Mouse (Mus musculus): Measurements from ENCODE around the gene Kdm5b. TPM values are rescaled to one million over a fixed set of nuclear protein-coding genes. Genes with fewer than 3 reads are reported as not detected.

The Kdm5b gene
- total RNA-seq, 2 experiments from 2014 or later = 64.2 to 65.5 TPM

GRCm38 (mm10) chr1:134573932-134574315 is 14.0 kb downstream of the Kdm5b start:
- no peak for DNase-seq (ENCODE audit: low spot score in 2 of 2)
- intact Hi-C loops (cut with DNase I) = no loop called here

- DNase-seq (ENCODE audit: low spot score in 2 of 2) = no peak
- intact Hi-C loops (cut with DNase I) = no loop called here
Observed at GRCm38 (mm10) chr1:134577384-134578120, 17.6 kb downstream of the Kdm5b start.

DNA sequence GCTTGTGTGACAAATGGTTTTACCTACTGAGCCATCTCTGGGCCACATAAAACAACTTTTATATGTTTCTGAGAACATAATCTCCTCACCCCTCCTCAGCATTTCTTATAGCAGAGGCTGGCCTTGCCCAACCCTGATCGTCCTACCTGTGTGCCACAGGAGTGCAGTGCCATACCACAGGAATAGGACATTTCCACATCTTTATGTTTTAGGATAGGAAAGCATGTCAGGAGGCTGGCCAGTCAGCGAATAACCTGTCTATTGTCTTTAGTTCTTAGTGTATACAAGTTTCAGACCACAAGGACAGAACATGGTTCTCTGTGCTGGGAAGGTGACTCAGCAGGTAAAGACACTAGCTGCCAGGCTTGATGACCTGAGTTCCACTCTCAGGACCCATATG is 20.8 kb downstream of the Kdm5b start:
- intact Hi-C loops (cut with DNase I) = no loop called here
- DNase-seq (ENCODE audit: low spot score in 2 of 2) = no peak

DNA sequence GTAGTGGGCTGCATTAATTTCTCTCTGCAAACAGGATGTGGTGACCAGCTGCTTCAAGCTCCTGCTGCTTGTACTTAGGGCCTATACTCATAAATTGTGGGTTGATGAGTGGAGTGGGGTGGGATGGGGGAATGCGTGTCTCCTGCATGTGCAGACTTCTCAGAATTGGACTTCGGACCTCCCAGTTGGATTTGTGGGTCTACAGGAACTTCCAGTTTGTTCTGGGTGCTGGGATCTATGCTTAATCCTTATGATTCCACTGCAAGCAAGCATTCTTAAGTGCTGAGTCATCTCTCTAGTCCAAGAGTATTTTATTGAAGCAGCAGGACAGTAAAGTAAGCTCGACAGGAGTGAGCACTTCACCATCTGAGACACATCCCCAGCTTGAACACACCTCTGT is 23.6 kb downstream of the Kdm5b start:
- intact Hi-C loops (cut with DNase I) = no loop called here
- DNase-seq (ENCODE audit: low spot score in 2 of 2) = no peak

GRCm38 (mm10) chr1:134589676-134590075 is 29.7 kb downstream of the Kdm5b start:
- DNase-seq (ENCODE audit: low spot score in 2 of 2) = no peak
- intact Hi-C loops (cut with DNase I) = loop anchor here (5.0 kb wide), 1 partner anchor 72 kb away; no protein-coding TSS in a partner anchor

DNA sequence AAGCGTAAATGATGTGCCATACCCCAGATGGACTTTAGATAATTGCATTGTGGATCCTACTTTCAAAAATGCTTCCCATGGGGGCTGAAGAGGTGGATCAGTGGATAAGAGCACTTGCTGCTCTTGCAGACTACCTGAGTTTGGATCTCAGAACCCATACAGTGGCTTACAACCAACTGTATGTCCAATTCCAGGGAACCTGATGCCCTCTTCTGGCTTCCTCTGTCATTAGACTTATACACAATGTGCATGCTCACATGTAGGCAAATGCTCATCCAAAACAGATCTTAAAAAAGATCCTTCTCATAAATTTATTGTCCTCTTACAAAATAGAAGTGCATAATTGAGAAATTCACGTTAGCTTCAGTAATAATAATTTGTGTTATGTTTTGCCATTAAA is 31.8 kb downstream of the Kdm5b start:
- intact Hi-C loops (cut with DNase I) = no loop called here
- no peak for DNase-seq (ENCODE audit: low spot score in 2 of 2)

- intact Hi-C loops (cut with DNase I) = no loop called here
- DNase-seq (ENCODE audit: low spot score in 2 of 2) = no peak
Observed at GRCm38 (mm10) chr1:134597339-134598054, 37.5 kb downstream of the Kdm5b start.

DNA sequence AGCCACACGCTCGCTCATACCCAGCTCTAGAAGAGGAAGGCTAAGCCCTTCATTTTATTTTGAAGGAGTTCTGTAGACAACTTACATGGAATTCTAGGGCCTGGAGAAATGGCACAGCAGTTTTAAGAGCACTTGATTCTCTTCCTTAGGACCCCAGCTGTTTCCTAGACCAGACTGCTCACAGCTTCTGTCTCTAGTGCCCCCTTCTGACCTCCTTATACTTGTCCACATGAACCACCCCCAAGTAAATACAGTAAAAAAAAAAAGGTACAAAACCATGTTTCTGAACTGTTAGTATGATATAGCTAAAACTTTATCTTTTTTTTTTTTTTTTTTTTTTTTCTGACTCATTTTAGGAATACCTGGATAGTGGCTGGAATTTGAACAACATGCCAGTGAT is 44.1 kb downstream of the Kdm5b start:
- intact Hi-C loops (cut with DNase I) = loop anchor here (10.0 kb wide), 1 partner anchor 249 kb away; no protein-coding TSS in a partner anchor
- DNase-seq (ENCODE audit: low spot score in 2 of 2) = no peak

DNA sequence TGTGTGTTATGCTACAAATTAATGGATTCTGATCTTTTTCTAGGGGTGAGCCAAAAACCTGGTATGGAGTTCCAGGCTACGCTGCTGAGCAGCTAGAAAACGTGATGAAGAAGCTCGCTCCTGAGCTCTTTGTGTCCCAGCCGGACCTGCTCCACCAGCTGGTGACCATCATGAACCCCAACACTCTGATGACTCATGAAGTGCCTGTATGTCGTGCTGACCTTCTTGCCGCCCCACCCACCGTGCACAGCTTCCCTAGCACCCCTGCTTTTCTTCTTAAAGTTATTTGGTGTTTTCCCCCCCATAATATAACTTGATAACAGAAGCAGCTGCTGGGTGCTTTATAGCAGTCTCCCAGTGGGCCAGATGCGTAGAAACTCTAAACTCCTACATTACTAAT is 45.7 kb downstream of the Kdm5b start:
- DNase-seq (ENCODE audit: low spot score in 2 of 2) = no peak
- intact Hi-C loops (cut with DNase I) = loop anchor here (10.0 kb wide), 1 partner anchor 251 kb away; no protein-coding TSS in a partner anchor

GRCm38 (mm10) chr1:134606381-134606780 is 46.4 kb downstream of the Kdm5b start:
- no peak for DNase-seq (ENCODE audit: low spot score in 2 of 2)
- intact Hi-C loops (cut with DNase I) = loop anchor here (10.0 kb wide), 1 partner anchor 252 kb away; no protein-coding TSS in a partner anchor

DNA sequence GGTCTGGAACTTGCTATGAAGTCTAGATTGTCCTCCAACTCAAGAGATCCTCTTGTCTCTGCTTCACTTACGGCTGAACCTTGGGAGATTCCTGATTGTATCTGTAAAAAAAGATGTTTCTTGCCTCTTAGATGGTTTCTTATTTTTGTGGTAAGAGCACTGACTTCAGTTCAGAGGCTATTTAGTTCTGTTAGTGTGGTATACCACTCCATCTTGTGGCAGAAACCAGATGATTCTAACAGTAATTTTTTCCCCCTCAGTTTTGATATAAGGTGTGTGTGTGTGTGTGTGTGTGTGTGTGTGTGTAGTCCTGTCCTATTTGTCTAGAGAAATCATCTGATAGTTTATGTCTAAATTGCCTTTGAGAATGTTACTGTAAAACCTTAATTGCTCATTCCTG is 47.3 kb downstream of the Kdm5b start:
- intact Hi-C loops (cut with DNase I) = loop anchor here (10.0 kb wide), 1 partner anchor 252 kb away; no protein-coding TSS in a partner anchor

GRCm38 (mm10) chr1:134609172-134609571 is 49.2 kb downstream of the Kdm5b start:
- intact Hi-C loops (cut with DNase I) = loop anchor here (10.0 kb wide), 1 partner anchor 254 kb away; no protein-coding TSS in a partner anchor
- no peak for DNase-seq (ENCODE audit: low spot score in 2 of 2)

More for the DNA sequence above, 47.3 kb downstream of the Kdm5b start:
- DNase-seq (ENCODE audit: low spot score in 2 of 2) = no peak

DNA sequence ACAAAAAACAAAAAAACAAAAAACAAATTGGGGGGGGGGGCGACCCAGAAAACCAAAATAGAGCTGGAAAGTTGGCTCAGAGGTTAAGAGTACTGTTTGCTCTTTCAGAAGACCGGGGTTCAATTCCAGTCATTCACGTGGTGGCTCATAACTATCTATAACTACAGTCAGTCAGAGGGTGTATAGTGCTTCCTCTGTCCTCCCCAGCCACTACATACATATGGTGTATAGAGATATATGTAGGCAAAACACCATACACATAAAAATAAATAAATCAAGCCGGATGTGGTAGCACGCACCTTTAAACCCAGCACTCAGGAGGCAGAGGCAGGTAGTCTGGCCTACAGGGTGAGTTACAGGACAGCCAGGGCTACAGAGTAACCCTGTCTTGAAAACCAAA is 54.6 kb downstream of the Kdm5b start:
- intact Hi-C loops (cut with DNase I) = no loop called here
- no peak for DNase-seq (ENCODE audit: low spot score in 2 of 2)

DNA sequence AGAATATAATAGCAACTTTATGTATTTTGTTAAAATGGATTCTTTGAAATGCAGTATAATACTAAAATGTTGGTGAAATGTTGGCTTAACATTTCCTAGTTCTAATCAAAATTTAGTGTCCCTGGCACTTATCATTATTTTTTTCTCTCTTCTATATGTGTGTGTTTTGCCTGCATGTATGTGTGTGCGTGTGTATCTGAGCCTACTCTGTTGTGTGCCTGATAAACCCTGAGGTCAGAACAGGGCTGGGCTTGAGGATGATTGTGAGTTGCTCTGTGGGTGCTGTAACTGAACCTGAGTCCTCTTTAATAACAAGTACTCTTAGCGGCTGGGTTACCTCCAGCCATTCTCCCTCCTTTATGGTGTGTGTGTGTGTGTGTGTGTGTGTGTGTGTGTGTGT is 55.0 kb downstream of the Kdm5b start:
- no peak for DNase-seq (ENCODE audit: low spot score in 2 of 2)
- intact Hi-C loops (cut with DNase I) = no loop called here

GRCm38 (mm10) chr1:134617656-134618055 is 57.7 kb downstream of the Kdm5b start:
- intact Hi-C loops (cut with DNase I) = no loop called here
- no peak for DNase-seq (ENCODE audit: low spot score in 2 of 2)

- intact Hi-C loops (cut with DNase I) = no loop called here
Observed at GRCm38 (mm10) chr1:134625325-134625724, 65.4 kb downstream of the Kdm5b start.

GRCm38 (mm10) chr1:134629455-134629854 is 69.5 kb downstream of the Kdm5b start:
- no peak for DNase-seq (ENCODE audit: low spot score in 2 of 2)
- intact Hi-C loops (cut with DNase I) = no loop called here

More at GRCm38 (mm10) chr1:134625325-134625724, 65.4 kb downstream of the Kdm5b start:
- DNase-seq (ENCODE audit: low spot score in 2 of 2) = peak in 1 of 2 experiments; percentile 88

GRCm38 (mm10) chr1:134634296-134634695 is 74.3 kb downstream of the Kdm5b start:
- intact Hi-C loops (cut with DNase I) = no loop called here
- no peak for DNase-seq (ENCODE audit: low spot score in 2 of 2)

DNA sequence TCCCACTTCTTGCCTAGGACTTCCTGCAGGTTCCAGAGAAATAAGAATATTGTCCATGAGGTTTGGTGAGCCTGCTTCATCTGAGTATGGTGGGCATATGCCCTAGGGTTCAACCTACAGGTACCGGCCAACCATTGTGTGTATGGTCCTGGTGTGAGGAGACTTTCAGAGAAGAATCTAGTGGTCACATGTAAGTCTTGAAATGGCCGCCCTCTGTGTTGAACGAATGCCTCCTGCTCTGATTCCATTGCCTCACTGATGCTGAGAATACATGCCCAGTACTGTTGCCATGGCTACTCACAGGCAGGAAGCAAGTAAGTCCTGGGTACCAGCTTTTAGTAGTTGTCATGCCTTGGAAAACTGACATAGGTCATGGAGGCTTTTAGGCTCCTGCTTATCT is 76.3 kb downstream of the Kdm5b start:
- intact Hi-C loops (cut with DNase I) = loop anchor here (2.0 to 5.0 kb wide), 2 partner anchors 196 to 219 kb away; no protein-coding TSS in a partner anchor
- DNase-seq (ENCODE audit: low spot score in 2 of 2) = no peak

GRCm38 (mm10) chr1:134636684-134637083 is 76.7 kb downstream of the Kdm5b start:
- intact Hi-C loops (cut with DNase I) = loop anchor here (2.0 to 5.0 kb wide), 2 partner anchors 196 to 218 kb away; no protein-coding TSS in a partner anchor
- DNase-seq (ENCODE audit: low spot score in 2 of 2) = peak in 1 of 2 experiments; percentile 66

Measured in left cerebral cortex, postnatal 25 days (tissue).